Mouse (Mus musculus) cortical plate, adult 2 months (tissue): ENCODE measurements around the gene Nrcam.

ENCODE experiments used
- CTCF ChIP-seq: fragments of 200-500 bp; IDR thresholded peaks from 2 replicates; pipeline ENCODE4 v1.5.1; 2011; ENCODE audit warnings: mild to moderate bottlenecking, control low read depth, low read length; ENCODE audit not compliant: insufficient read depth; ENCODE audit errors: extremely low read depth
- POLR2A ChIP-seq: fragments of 200-500 bp; IDR thresholded peaks from 2 replicates; pipeline ENCODE4 v1.6.1; 2011; ENCODE audit warnings: mild to moderate bottlenecking, low read length, control low read depth; ENCODE audit not compliant: insufficient read depth; ENCODE audit errors: extremely low read depth

- TF ChIP-seq POLR2A (no peak), CTCF (no peak)
Measured at GRCm38 (mm10) chr12:44397782-44398181, 69.1 kb downstream of the Nrcam start.
